Mouse (Mus musculus) G1E (cell line): ENCODE data around the gene Iqgap1. TPM values are rescaled to one million over a fixed set of nuclear protein-coding genes. Genes with fewer than 3 reads are reported as not detected.

Source experiments
- ATAC-seq: 2 replicates; pipeline ENCODE4 v1.8.0; 2016; ENCODE audit warnings: mild to moderate bottlenecking; ENCODE audit not compliant: insufficient number of reproducible peaks, poor library complexity, low FRiP score, severe bottlenecking; ENCODE audit errors: extremely low read depth
- DNase-seq: peaks from one replicate; pipeline ENCODE4 v3.0.0; 2012; ENCODE audit warnings: low spot score
- H3K27me3 ChIP-seq: 2 replicates; pipeline ENCODE4 v1.6.1; 2012; ENCODE audit warnings: mild to moderate bottlenecking, low read length, inconsistent platforms; ENCODE audit not compliant: insufficient read depth
- H3K36me3 ChIP-seq: replicated peaks from 2 replicates; pipeline ENCODE3; 2012; ENCODE audit warnings: mild to moderate bottlenecking, inconsistent platforms
- H3K4me1 ChIP-seq: 2 replicates; pipeline ENCODE4 v1.6.1; 2012; ENCODE audit warnings: low read depth, low read length, inconsistent platforms, mixed read lengths; ENCODE audit not compliant: insufficient read depth
- H3K4me3 ChIP-seq: 2 replicates; pipeline ENCODE4 v1.5.1; 2012; ENCODE audit warnings: low read depth, mild to moderate bottlenecking, inconsistent platforms, low read length, moderate library complexity, mixed read lengths
- H3K9me3 ChIP-seq: replicated peaks from 2 replicates; pipeline ENCODE4 v1.6.1; 2012; ENCODE audit warnings: inconsistent platforms
- CTCF ChIP-seq: IDR thresholded peaks from 2 replicates; pipeline ENCODE4 v1.5.1; 2012; ENCODE audit warnings: low read depth, low read length, inconsistent platforms, mixed read lengths
- GATA1 ChIP-seq: IDR thresholded peaks from 2 replicates; pipeline ENCODE4 v1.6.1; 2012; ENCODE audit warnings: borderline replicate concordance, low read length, inconsistent platforms, mixed read lengths
- GATA2 ChIP-seq: IDR thresholded peaks from 2 replicates; pipeline ENCODE4 v1.6.1; 2012; ENCODE audit warnings: low read depth, low read length, inconsistent platforms, borderline replicate concordance
- POLR2AphosphoS5 ChIP-seq: IDR thresholded peaks from 2 replicates; pipeline ENCODE4 v1.6.1; 2012; ENCODE audit warnings: low read depth, low read length, inconsistent platforms; ENCODE audit not compliant: insufficient replicate concordance
- TAL1 ChIP-seq: conservative IDR thresholded peaks from 2 replicates; pipeline ENCODE4 v1.6.1; 2012; ENCODE audit warnings: low read depth, low read length, inconsistent platforms, mixed read lengths
- polyA plus RNA-seq: library from polyadenylated mRNA; stranded (reverse); fragments of >175 nt; gene quantifications from 2 replicates; pipeline ENCODE4 v1.2.3, GENCODE M21; 2012
- total RNA-seq, 2 experiments: library from RNA; stranded (forward) in 1 of 2; stranded (reverse) in 1 of 2; fragments of 200-1000 nt in 1 of 2; fragments of >200 nt in 1 of 2; fragmentation: Nextera tagmentation in 1 of 2; gene quantifications; 2 replicates each; pipeline ENCODE4 v1.2.3; 2014 to 2017

Iqgap1 gene
- total and polyA plus RNA-seq, 3 experiments = 22.0 to 179 (median 174) TPM

DNA sequence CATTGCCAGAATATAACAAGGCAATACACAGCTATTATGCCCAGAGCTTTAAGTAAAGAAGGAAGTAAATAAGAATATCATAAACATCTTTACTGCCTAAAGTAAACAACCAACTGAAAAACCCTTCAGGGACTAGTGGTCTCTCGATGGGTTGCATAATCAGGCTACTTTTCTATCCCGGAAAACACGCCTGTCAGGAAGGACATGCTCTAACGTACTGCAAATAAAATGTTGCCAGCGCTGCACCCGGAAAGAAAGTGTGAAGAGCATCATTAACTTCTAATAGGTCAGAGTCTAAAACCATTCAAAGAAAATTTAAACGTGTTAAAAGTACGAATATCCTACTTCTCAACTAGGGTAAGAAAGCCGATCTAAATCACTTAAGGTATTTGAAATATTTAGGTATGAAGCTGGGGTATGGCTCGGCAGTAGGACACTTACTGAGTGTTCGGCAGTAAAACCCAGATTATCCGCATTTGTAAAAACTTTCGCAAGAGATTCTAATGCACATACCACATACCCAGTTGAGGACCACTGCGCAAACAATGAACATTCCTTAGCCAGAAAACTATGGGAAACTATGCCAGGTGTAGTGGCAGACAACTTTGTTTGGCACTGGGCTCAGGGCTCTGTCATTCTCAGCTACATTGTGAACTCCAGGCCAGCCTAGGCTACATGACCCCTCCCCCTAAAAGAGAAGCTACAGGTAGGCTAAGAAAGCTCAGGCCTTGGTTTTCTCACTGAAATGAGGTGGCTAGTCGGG is 28.8 kb downstream of the Iqgap1 start:
- ATAC-seq = no peak
- H3K4me3 ChIP-seq = no peak overlapping the region
- DNase-seq = no peak
- H3K36me3 ChIP-seq = peaks cover 82% of the 10 kb centered on the region
- TF ChIP-seq GATA1 (no peak), GATA2 (no peak), TAL1 (no peak), CTCF (no peak), POLR2AphosphoS5 (no peak)
- H3K4me1 ChIP-seq = peaks cover 51% of the 10 kb centered on the region
- peaks cover 19% of the 10 kb centered on the region for H3K9me3 ChIP-seq
- no peaks in the 10 kb centered on the region for H3K27me3 ChIP-seq

DNA sequence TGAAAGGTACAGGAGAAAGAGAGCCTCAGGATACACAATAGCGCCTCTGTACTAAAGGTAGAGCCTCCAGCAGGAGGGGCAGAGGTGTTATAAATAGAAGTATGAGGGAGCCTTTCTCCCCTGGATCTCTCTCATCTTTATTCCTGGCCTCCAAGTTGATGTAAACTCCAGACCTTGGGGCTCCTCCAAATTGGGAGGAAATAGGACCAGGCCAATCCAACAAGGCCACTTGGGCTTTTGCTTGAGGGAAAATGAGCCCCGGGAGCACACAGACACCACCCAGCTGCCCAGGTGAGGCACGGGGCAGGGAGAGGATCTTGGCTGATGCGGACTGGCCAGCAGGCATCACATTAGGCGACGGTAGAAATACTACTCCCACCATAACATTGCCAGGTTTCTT is 29.5 kb downstream of the Iqgap1 start:
- Histone ChIP-seq H3K9me3 (peaks cover 19% of the 10 kb centered on the region), H3K4me1 (peaks cover 52% of the 10 kb centered on the region), H3K27me3 (no peaks in the 10 kb centered on the region), H3K36me3 (peaks cover 85% of the 10 kb centered on the region), H3K4me3 (no peak overlapping the region)
- no peak for DNase-seq
- ATAC-seq = no peak
- no peak for TF ChIP-seq GATA1
- no peak for TF ChIP-seq CTCF
- TF ChIP-seq TAL1 = no peak
- TF ChIP-seq POLR2AphosphoS5 = no peak
- TF ChIP-seq GATA2 = no peak

DNA sequence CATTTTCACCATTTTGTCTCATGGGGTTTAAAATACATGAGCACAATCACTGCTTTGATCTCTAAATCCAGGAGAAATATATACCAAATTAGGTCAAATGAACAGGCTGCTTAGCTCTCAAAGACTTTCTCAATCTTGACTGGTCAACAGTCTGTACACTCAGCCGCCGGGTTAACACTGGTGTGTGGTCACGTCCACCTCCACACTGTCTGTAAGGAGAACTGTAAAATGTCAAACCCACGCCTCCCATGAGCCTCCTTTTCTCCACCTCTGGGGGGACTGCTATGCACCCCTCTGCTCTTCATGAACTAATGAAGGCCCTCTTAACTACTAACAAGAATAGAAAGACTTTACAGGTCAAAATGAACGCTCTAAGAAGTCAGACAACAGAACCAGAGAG is 36.2 kb downstream of the Iqgap1 start:
- Histone ChIP-seq H3K9me3 (peaks cover 13% of the 10 kb centered on the region), H3K4me3 (no peak overlapping the region), H3K4me1 (peaks cover 62% of the 10 kb centered on the region), H3K27me3 (no peaks in the 10 kb centered on the region), H3K36me3 (peaks cover 62% of the 10 kb centered on the region)
- TF ChIP-seq GATA2 (no peak), TAL1 (no peak), CTCF (no peak), POLR2AphosphoS5 (no peak), GATA1 (no peak)
- ATAC-seq (no peak), DNase-seq (no peak)

DNA sequence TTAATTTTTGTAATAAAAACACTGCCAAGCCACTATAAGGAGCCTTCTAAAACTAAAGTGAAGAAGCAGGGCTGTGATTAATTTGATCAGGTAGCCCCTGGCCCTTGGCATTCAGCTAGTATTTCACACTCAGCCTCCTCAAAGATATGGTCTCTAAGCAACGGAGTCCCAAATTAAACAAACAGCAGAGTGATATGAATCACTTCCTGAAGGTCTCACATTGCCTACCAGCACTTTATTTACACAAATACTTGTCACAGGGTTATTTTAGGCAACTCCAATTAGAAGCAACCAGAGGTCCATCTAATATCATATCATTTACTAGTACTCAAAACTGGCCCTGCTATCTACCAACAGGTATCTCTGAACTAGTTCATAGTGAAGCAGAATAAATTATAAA is 36.7 kb downstream of the Iqgap1 start:
- TF ChIP-seq TAL1 = no peak
- TF ChIP-seq GATA1 = no peak
- TF ChIP-seq GATA2 = no peak
- no peak for TF ChIP-seq POLR2AphosphoS5
- no peak for TF ChIP-seq CTCF
- Histone ChIP-seq H3K27me3 (no peaks in the 10 kb centered on the region), H3K36me3 (peaks cover 63% of the 10 kb centered on the region), H3K9me3 (peaks cover 9% of the 10 kb centered on the region), H3K4me3 (no peak overlapping the region), H3K4me1 (peaks cover 65% of the 10 kb centered on the region)
- no peak for DNase-seq
- no peak; the same call in 1 of the 2 replicates for ATAC-seq

DNA sequence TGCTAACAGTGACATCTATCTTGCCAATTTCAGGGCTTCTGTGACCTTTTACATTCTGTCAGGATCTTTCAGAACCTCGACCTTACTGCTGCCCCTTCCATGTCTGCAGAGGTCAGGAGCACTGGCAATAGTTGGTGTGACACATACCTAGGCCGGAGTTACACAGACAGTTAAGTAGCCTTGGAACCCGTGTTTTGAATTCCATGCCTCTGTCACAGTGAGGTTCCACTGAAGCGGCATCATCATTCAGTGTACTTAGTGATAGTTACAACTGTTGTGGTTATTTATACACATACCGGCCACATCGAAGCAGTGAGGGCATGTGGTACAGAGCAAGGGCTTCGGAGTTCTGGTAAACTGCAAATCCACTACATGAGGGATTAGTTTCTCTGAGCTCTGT is 37.8 kb downstream of the Iqgap1 start:
- Histone ChIP-seq H3K27me3 (no peaks in the 10 kb centered on the region), H3K9me3 (no peaks in the 10 kb centered on the region), H3K36me3 (peaks cover 66% of the 10 kb centered on the region), H3K4me3 (no peak overlapping the region), H3K4me1 (peaks cover 72% of the 10 kb centered on the region)
- ATAC-seq = no peak
- TF ChIP-seq GATA2 = no peak
- no peak for TF ChIP-seq CTCF
- TF ChIP-seq POLR2AphosphoS5 = no peak
- no peak for TF ChIP-seq TAL1
- TF ChIP-seq GATA1 = no peak
- no peak for DNase-seq

DNA sequence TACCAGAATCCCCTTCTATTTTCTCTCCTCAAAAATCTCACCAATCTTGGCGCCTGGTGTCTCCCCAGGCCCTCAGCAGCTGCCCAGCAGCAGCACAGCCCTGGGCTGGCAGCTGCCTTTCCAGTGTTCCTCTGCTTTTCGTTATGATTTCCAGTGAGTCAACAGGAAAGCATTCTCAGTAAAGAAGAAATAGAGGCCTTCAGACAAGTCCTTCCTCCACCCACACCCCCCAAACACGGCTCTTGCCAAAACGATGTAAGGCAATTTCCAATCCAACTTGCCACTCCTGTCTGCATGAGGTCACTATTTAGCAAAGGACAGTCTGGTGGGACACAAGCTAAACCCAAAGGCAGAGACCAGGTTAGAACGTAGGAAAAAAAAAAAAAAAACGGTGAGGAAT is 39.0 kb downstream of the Iqgap1 start:
- Histone ChIP-seq H3K27me3 (no peaks in the 10 kb centered on the region), H3K9me3 (no peaks in the 10 kb centered on the region), H3K4me1 (peaks cover 70% of the 10 kb centered on the region), H3K4me3 (no peak overlapping the region), H3K36me3 (peaks cover 63% of the 10 kb centered on the region)
- TF ChIP-seq POLR2AphosphoS5 (no peak), GATA1 (no peak), GATA2 (no peak), CTCF (no peak), TAL1 (no peak)
- ATAC-seq (no peak), DNase-seq (no peak)
